19 mouse cellular contexts compared by ENCODE assay signal in genomic region chr13:45053843-45054242, GRCm38 (mm10). TPM values are rescaled to one million over a fixed set of nuclear protein-coding genes. Genes with fewer than 3 reads are reported as not detected.
A peak's percentile ranks its signal among the peaks of the same experiment; 100 is the strongest.
DNase-seq lines count a peak whose midpoint lies in the region; TF ChIP-seq lines count a peak whose summit lies in the region.
"Had no signal": no experiment of that assay in that cellular context is flagged by ENCODE, and none has a peak within 500 bp of the region (broad histone marks: within the 10 kb centered on the region; RNA-seq: fewer than 3 reads in every experiment).

No protein-coding gene starts in this region.

- no peak for TF ChIP-seq CTCF in brain, embryonic 14.5 days (IDR thresholded peaks at IDR 0.05; ENCODE audit: borderline replicate concordance, extremely low read depth, insufficient read depth, insufficient read length)

- peak; percentile 18 to 46 for DNase-seq in frontal cortex, postnatal 36 days (ENCODE audit: low spot score in 2 of 2)
- no peak for DNase-seq in frontal cortex, postnatal 25 days (ENCODE audit: low spot score in 2 of 2)
- DNase-seq in left cerebral cortex, postnatal 25 days (ENCODE audit: low spot score in 2 of 2) = peak; percentile 13 to 79
- no peak for DNase-seq in left cerebral cortex, postnatal 4 days
- DNase-seq in brain, adult 2 months (ENCODE audit: low read depth, low spot score) = peak; percentile 73
- DNase-seq in brain, embryonic 14.5 days (ENCODE audit: low read depth) = peak; percentile 44
- DNase-seq: adrenal gland, adult 2 months; adrenal gland, postnatal 25 days; cerebellum, adult 11 months; cerebellum, adult 8-10 months; embryo, embryonic 11 days; gastrocnemius, postnatal 36 days; heart, adult 11 months; heart, postnatal 36 days had no signal

- intact Hi-C loops in left cerebral cortex, postnatal 25 days (cut with DNase I) = loop anchor here (5.0 kb wide), 1 partner anchor 58 kb away; no protein-coding TSS in a partner anchor
- intact Hi-C loops in left cerebral cortex, postnatal 4 days (cut with DNase I) = no loop called here

- no peak for TF ChIP-seq POLR2A in brain, embryonic 14.5 days (IDR thresholded peaks at IDR 0.05; ENCODE audit: borderline replicate concordance, extremely low read depth, insufficient read depth, insufficient read length, poor library complexity, severe bottlenecking)

RNA-seq across cellular contexts. Expression of gene Gm9817, which starts 24.6 kb away (rescaled TPM):
- not detected for total RNA-seq in left cerebral cortex, postnatal 25 days (2021)
- total RNA-seq in left cerebral cortex, postnatal 4 days (2021) = under 1 TPM; 0.18 to 0.20 TPM
- polyA plus RNA-seq in brain, embryonic 14.5 days (2012; rRNA removed) = 0.06 and 0.10 TPM in 2 replicates
- total RNA-seq: common myeloid progenitor, adult 5-6 weeks had no signal
- polyA plus RNA-seq: embryonic facial prominence, embryonic 11.5 days; erythroblast, embryonic 14.5 days; forebrain, embryonic 10.5 days; hindbrain, embryonic 11.5 days had no signal

RNA-seq across cellular contexts. Expression of gene Dtnbp1, which starts 51.9 kb away (rescaled TPM):
- 10 to 100 TPM; 82.4 to 89.3 TPM for total RNA-seq in left cerebral cortex, postnatal 25 days (2021)
- total RNA-seq in left cerebral cortex, postnatal 4 days (2021) = 10 to 100 TPM; 73.2 to 80.5 TPM
- polyA plus RNA-seq in brain, embryonic 14.5 days (2012; rRNA removed) = 120 and 138 TPM in 2 replicates

Comparison
In these comparisons a context has a peak if more than half of its experiments do, and no peak if none do; other contexts are left out.
1. DNase-seq: peak in frontal cortex, postnatal 36 days (2 of 2), left cerebral cortex, postnatal 25 days (2 of 2), brain, adult 2 months (single experiment) and brain, embryonic 14.5 days (single experiment); none in frontal cortex, postnatal 25 days (0 of 2) and left cerebral cortex, postnatal 4 days (single experiment).